Mouse (Mus musculus) brain, embryonic 18.5 days (tissue): ENCODE data around the gene Poc1a.

Experiments
- DNase-seq: peaks from one replicate; pipeline ENCODE4 v3.0.0-alpha.2; 2012; ENCODE audit warnings: low read depth, low spot score

Poc1a gene

DNA sequence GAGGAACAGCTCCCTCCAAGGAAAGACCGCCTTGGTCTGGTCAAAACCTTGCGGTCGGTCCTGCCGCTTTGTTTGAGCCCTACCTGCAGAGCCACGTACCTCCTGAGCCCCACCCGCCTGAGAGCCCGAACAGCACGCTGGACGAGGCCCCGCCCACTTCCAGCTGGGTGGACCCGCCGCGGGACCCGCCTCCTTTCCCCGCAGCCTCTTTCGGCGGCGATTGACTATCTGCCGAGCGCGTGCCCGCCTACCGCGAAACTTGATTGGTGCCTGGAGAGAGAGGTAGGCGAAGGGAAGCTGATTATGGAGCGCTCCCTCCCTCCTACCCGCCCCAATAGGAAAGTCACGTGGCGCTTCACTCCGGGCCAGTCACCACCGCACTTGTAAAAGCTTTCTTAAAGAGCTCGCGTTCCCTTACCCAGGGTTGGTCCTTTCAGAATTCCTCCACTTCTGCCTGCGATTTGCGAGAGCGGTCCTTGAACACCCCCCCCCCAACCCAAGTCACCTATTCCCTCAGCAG is 86.8 kb downstream of the Poc1a start:
- DNase-seq: peak; percentile 97

DNA sequence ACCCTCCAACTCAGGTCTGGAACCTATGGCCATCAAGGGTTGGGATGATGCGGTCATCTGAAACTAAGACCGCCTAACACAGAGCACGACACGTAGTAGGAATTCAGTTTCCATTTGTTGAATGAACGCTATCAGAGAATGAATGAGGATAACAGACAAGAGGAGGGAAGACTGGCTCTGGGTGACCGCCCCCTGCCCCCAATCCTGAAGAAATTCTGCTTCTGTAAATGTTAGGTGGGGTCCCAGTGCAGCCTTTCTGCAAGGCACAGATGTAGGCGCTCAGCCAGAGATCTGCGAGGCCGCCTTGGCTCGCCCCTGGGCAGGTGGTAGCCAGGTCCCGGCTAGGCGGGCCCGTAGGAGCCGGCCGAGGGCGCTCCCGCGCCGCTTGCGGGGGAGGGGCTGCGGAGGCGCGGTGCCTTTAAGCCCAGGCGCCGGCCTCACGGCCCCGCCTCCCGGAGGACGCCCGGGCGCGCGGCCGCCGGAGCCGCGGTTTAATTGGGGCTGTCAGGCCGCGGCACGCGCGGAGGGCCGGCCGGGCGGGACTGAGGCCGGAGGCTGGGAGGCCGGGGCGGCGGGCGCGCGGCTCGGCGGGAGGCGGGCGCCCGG is 87.4 kb downstream of the Poc1a start, which contains the start of gene Dusp7:
Dusp7 (plus strand) TSS at position 521 of the 606 bp plus-strand sequence.
- peak; percentile 69 for DNase-seq

DNA sequence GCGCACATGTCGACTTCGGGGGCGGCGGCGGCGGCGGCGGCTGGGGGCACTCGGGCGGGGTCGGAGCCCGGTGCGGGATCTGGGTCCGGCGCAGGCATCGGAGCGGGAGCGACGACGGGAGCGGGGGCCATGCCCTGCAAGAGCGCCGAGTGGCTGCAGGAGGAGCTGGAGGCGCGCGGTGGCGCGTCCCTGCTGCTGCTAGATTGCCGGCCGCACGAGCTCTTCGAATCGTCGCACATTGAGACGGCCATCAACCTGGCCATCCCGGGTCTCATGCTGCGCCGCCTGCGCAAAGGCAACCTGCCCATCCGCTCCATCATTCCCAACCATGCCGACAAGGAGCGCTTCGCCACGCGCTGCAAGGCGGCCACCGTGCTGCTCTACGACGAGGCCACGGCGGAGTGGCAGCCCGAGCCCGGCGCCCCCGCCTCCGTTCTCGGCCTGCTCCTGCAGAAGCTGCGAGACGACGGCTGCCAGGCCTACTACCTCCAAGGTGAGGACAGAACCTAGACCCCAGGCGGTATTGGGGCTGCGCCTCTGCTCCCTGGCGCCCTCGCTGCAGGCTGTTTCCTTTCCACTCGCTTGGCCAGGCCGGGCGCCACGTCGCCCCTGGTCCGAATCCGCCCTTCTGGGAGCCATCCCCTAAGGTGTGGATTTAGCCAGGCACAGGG is 88.1 kb downstream of the Poc1a start:
- no peak for DNase-seq

DNA sequence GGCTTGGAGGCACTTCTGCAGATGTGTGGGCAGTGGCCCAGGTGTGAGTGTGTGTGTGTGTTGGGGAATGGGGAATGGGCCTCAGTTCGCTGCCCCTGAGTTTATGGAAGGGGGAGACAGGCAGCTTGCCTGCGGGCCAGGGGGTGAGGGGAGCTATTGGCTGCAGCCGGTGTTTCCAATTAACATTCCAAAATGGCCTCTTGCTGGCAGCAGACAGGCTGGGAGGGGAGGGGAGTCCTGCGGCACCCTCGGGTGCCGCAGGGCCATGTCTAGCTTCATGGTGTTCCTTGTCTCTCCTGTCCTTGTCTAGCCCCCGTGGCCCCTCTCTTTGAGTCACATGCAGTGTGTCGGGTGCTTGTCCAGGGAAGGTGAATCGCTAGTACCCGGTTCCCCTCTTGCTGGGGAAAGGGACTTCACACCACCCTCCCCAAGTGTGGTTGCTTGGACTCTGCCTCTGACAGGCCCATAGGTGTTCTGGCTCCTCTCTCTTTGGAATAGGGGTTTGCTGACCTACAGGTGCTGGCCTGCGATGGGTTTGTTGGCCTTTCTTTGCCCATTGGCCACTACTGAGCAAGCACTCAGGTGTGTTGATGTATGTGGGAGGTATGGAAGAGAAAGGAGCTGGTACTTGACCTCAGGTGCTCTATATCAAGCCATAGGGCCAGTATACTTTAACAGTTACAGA is 89.1 kb downstream of the Poc1a start:
- DNase-seq: no peak

DNA sequence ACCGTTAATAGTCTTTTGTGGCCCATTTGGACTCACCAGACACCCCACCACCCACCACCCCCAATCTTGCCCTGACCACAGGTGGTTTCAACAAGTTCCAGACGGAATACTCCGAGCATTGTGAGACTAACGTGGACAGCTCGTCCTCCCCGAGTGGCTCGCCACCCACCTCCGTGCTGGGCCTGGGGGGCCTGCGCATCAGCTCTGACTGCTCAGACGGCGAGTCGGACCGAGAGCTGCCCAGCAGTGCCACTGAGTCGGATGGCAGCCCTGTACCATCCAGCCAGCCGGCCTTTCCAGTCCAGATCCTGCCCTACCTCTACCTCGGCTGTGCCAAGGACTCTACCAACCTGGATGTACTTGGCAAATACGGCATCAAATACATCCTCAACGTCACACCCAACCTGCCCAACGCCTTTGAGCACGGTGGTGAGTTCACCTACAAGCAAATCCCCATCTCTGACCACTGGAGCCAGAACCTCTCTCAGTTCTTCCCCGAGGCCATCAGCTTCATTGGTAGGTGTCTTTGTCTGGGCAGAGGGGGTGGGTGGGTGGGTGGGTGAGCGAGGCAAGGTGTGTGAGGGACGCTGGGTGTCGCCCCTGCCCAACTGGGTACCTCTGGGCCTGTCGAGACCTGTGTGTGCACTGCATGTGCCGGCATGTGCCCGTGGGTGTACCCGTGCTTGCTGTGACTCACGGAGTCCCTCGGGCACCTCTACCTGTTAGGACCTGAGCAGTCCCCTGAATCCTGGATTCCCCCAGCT is 89.9 kb downstream of the Poc1a start:
- no peak for DNase-seq

DNA sequence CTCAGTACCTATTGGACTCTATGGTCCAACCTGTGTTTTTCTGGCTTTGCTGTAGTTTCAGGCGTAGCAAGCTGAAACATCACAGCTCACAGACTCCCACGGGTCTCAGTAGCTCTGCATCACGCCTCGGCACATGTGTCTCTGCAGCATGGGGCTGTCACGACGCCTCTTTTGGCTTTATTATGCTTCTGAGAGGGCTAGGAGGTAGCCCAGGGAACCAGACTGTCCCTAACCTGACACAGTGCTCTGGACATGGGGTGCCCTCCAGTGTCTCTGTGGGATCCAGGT is 90.5 kb downstream of the Poc1a start:
- DNase-seq: no peak

DNA sequence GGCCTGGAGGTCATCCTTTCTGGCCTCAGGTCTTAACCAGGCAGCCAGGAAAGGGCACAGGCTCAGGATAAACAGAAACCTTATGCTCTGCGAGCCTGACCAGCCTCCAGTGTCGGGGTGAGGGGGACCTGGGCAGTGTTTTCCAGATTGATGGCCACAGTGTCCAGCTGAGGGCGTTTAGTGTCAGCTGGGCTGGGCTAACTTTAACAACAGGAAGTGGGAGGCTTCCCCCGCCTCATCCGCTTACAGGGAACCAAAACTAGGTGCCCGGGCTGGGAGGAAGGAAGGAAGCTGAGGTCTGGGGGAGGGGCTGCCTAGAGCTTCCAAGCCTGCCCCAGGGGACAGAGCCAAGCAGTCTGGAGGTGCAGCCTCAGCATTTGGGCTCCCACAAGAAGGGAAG is 90.9 kb downstream of the Poc1a start:
- no peak for DNase-seq

DNA sequence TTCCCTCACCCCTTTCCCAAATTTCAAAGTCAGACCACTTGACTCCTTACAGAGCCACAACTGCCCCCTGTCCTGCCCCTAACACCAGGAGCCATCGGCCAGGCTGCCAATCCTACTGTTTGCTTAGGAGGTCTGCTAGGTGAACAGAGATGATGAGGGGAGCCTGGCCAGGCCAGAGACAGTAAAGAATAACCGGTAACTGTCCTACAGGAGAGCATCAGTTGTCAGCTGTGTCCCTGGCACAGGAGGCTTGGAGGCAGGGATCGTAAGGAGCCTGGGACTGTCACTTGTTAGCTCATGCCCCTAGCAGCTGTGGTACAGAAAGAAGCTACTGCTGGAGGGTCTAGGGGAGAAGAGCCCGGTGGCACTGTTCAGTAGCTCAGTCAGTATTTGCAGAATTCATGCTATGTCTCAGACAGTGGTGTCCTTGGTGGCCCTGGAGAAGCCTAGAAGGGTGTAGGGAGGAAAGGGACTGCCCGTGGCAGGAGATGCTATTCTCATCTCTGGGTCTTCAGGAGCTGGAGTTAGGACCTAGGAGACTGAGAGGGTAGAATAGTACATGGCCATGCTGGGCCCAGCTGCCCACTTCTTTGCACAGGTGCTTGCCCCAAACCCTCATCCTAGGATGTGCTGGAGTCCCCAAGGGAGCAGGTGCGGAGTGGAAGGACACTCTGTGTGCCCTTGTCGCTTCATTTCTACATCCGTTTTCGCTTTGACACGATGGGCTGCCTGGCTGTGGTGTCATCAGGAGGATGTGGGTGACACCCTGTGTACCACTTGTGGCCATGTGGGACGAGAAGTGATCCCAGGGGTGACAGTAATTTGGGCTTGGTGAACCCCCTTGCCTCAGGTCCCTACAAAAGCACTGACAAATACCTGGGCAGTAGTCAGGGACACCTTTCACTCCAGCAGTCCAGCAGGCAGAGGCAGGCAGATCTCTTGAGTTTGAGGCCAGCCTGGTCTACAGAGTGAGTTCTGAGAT is 91.9 kb downstream of the Poc1a start:
- no peak for DNase-seq

DNA sequence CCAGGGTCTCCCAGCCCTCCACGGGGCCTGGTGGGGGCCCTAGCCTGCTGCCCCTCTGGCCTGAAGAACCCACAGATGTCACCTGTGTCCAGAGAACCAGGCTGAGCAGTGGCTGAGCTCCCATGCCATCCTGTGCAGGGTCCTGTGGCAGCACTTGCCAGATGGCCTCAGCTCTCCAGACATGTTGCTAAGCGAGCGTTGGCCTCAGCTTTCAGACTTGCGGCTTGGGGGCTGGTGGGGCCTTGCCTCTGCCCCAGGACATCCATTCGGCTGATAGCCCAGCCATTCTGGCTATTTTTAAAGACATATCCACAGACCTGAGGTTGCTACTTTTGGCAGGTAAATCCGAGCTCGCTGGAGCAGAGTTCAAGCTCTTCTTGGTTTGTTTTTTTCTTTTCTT is 93.1 kb downstream of the Poc1a start:
- no peak for DNase-seq

DNA sequence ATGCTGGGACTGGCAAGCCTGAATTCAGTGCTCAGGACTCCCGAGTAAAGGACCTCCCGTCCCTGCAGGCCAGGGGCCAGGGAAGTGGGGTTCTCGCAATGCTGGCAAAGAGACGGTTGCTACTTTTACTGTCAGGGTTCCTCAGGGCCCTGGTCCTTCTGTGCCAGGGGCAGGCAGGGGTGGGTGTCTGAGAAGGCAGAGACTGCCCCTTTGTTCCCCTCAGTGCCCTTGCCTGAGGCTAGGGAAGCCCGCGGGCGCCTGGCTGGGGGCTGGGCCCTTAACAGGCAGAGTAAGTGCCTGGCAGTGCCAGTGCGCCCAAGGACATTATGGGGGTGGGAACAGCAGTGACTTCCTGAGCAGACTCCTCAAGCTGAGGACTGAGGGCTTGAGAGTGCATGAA is 96.4 kb downstream of the Poc1a start:
- no peak for DNase-seq

DNA sequence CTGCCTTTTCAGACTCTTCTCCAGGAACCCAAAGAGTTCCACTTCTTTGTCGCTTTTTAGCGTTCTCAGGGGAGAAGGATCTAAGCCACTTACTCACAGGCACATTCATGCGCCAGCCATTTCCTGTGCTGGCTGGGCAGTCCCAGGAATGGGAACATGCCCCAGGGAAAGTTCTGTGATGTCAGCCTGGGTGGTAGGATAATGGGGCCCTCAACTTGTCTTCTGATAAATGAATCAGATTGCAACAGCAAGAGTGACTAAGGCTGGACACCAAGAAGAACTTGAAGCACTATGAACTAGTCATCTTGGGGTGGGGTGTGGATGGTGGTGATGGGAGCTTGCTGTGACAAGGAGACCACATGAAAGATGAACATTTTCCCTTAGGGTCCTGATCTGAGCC is 97.2 kb downstream of the Poc1a start:
- no peak for DNase-seq

DNA sequence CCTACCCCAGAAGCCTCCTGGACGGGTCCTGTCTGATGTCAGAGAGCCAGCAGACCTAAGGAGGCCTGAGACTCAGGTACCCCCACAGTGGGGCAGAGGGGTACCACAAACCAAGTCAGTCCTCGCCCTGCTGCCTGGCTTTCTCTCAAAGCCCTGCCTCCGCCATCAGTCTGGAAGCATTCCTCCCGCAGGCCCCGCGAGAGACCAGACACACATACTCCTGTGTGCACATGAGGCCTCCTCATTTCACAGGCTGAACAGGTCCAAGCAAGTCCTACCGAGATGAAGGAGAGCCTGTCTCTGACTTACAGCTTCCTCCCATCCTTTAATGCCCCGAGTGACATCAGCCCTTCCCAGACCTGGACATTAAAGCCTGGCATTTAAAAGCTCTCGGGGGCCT is 97.9 kb downstream of the Poc1a start:
- DNase-seq: no peak

DNA sequence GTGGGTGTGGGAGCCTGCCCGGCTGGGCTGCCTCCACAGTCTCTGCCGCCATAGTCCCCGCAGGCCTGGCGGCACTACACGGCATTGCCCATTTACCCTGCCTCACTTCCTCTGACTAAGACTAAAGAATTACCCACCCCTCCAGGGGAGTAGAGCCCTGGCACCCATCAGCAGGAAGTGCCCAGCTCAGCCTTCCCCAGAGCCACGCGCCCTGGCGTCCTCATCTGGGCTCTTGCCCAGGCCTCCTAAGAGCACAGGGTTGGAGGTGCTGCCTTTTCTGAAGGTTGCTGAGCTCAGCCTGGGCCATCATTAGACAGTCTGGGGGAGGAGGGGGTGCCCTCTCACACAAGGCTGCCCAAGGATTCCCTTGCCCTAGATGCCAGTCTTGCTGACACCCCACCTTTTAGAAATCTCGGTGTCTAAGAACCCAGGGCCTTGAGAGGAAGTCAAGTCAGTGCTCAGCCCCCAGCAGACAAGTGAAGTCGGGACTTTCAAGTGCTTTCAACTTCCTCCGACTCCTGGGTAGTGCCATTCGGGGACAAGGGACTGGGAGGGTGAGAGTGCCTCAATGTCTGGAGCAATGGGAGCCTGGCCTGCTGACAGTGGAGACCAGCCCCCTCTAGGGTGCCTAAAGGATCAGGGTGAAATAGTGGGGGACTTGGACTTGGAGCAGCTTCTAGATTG is 105.5 kb downstream of the Poc1a start:
- no peak for DNase-seq

DNA sequence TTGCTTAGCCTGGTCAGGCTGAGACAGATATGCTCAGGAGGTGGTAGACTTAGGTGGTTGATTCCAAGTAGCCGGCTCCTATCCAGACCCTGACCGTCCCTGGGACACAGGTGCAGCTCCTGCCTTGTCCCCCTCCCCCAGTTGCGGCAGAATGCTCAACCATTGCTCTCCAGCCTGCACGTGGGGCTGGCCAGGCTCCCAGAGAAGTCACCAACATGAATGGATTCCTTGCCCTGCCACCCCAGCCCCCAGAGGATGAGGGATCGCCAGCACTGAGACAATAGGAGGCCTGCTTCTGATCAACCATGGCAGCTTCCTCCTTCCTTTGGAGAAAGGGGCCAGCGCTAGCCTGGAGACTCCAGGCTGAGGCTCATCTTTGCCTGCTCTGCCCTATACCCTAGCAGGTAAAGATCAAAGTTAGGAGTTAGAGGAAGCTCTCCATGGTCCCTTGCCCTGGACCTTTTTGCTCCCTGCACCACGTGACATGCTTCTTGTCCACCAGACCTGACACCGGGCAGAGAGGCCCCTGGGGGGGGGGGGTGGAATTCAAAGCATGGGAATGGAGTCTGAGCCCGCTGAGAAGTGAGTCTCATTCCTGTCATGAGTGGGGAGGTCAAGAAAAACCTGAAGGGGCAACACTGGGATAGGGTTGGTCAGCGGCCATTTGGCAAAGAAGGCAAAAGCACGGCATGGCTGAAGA is 112.1 kb downstream of the Poc1a start:
- no peak for DNase-seq

DNA sequence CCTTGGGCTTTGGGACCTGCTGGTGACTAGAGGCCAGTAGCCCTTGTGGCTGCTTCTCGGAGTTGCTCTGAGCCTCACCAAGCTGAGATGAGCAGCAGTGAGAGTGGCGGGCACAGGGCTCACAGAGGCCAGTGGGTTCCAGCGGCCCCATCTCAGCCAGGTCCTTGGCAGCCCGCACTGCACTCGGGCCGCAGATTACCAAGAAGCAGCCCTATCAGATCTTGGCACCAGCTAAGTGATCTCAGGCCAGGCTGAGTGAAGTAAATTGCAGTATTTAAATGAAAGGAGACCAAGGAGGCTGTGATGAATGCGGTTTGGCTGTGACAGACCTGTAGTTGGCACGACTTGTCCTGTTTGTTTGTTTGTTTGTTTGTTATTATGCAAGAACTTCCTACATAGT is 112.7 kb downstream of the Poc1a start:
- DNase-seq: no peak

DNA sequence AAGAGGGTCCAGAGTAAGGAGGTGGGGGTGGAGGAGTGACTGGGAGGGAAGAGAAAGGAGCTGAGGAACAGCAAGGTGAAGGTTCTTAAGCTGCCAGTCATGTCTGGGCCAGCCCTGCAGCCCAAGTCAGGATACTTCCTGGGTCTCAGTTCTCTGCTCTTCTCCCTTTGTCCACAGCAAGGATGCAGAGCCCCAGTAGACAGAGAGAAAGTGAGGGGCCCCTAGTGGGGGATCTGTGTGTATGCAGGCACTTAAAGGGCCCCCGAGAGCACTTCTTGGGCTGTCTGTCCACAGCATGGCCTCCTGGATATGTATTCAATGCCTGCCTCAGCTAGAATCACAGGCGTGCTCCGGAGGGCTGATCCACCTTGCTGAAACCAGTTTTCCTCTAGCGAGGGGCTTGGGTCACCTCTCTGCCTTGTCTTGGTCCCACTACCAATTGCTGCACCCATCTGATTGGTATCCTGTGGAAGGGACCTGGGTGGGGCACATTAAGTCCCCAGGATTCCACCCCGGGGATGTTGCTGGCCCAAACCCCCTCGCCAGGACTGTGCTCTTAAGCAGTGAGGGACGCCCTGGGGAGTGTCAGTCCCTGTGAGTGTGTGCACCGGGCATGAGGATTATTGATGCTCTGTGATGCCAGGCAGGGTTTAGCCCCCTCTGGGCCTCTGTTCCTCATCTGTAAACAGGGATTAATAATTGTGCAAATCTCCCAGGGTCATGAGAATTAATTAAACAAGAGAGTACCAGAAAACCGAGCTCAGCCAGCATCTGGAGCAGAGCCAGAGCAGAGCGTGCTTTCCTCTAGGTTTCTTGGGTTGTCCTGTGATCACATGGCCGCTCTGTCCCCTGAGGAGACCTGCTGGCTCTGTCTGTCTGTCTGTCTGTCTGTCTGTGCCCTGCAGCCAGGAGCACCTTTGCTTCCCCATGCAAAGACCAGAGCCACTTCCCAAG is 114.1 kb downstream of the Poc1a start:
- no peak for DNase-seq

DNA sequence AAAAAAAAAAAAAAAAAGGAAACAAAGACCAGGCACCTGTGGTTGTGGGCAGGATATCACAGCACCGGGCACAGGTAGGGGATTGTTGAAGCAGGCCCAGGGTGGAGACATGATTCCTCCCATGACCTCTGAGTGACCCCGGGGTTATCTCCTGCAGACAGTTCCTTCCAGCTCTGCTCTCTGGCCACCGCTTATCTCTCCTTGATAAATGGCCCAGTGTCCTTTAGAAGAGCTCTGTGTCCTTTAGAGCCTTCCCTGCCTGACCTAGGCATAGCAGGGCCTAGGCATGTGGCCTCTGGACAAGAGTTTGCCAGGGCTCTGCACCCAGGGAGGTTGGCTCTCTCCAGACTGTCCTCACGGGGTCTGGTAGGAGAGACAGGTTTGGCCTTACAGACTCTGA is 116.9 kb downstream of the Poc1a start:
- no peak for DNase-seq

DNA sequence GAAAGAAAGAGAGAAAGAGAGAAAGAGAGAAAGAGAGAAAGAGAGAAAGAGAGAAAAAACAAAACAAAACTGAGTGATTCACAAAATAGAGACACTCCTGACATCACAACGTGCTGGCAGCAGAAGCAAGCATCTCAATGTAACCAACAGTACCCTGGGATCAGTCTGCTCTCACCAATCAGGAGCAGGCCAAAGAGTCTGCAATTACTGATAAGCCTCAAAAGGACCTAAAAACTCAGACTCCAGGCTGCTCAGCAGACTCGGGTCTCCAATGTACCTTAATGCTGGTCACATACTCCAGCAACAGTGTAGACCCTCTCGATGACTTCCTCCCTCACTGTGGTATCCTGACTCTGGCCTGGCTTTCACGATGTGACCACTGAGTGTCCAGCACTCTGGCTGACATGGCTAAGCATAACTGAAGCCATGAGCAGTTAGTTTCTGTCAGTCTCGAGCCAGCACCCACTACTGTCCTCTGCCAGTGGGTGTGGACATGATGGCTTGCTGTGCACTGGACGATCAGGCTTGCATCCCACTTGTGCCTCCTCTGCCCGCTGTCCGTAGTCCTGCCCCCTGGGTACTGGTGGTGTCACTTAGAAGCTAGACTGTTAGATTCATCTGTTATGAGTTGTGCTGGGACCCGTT is 117.9 kb downstream of the Poc1a start:
- DNase-seq: no peak
